Mouse (Mus musculus) liver, adult 2 months (tissue): ENCODE data around the gene Olfr270. TPM values are rescaled to one million over a fixed set of nuclear protein-coding genes. Genes with fewer than 3 reads are reported as not detected.
A peak's percentile ranks its signal among the peaks of the same experiment; 100 is the strongest.

ENCODE experiments used
- DNase-seq: peaks from one replicate; pipeline ENCODE4 v3.0.0-alpha.2; 2011; ENCODE audit warnings: low read depth, low spot score; ENCODE audit errors: extremely low read depth
- H3K27ac ChIP-seq: fragments of 200-500 bp; replicated peaks from 2 replicates; pipeline ENCODE4 v1.5.1; 2012; ENCODE audit warnings: low read depth, mild to moderate bottlenecking, control low read depth, inconsistent platforms, low read length; ENCODE audit not compliant: insufficient read depth
- H3K27me3 ChIP-seq: fragments of 200-500 bp; 2 replicates; pipeline ENCODE4 v1.6.1; 2012; ENCODE audit warnings: mild to moderate bottlenecking, moderate library complexity, low read length, inconsistent platforms; ENCODE audit not compliant: control insufficient read depth, insufficient read depth
- H3K36me3 ChIP-seq: fragments of 200-500 bp; 2 replicates; pipeline ENCODE4 v1.6.1; 2012; ENCODE audit warnings: low read length, inconsistent platforms; ENCODE audit not compliant: control insufficient read depth, insufficient read depth
- H3K4me1 ChIP-seq: fragments of 200-500 bp; 2 replicates; pipeline ENCODE4 v1.6.1; 2011; ENCODE audit warnings: low read length; ENCODE audit not compliant: control insufficient read depth, insufficient read depth
- H3K4me3 ChIP-seq: fragments of 200-500 bp; 2 replicates; pipeline ENCODE4 v1.5.1; 2011; ENCODE audit warnings: low read depth, mild to moderate bottlenecking, control low read depth, low read length, moderate library complexity; ENCODE audit not compliant: insufficient read depth
- H3K79me2 ChIP-seq: fragments of 200-500 bp; 2 replicates; pipeline ENCODE4 v1.6.1; 2012; ENCODE audit warnings: inconsistent platforms, mild to moderate bottlenecking, low read length, moderate library complexity; ENCODE audit not compliant: control insufficient read depth, insufficient read depth
- H3K9ac ChIP-seq: fragments of 200-500 bp; 2 replicates; pipeline ENCODE4 v1.6.1; 2012; ENCODE audit warnings: low read depth, mild to moderate bottlenecking, control low read depth, inconsistent platforms, low read length
- CTCF ChIP-seq: fragments of 200-500 bp; IDR thresholded peaks from 2 replicates; pipeline ENCODE4 v1.5.1; 2011; ENCODE audit warnings: low read depth, low read length, control low read depth
- POLR2A ChIP-seq: fragments of 200-500 bp; IDR thresholded peaks from 2 replicates; pipeline ENCODE4 v1.6.1; 2011; ENCODE audit warnings: low read length, control low read depth; ENCODE audit not compliant: insufficient read depth; ENCODE audit errors: extremely low read depth
- WGBS: fragments of 180-500 bp; shearing (Covaris S2); methylation state at CpG from one replicate; pipeline ENCODE4 v1.1.7; 2018; 5-methylcytosine and 5-hydroxymethylcytosine counted together
- polyA plus RNA-seq: library from polyadenylated mRNA; depleted of rRNA; stranded (reverse); fragments of >200 nt; gene quantifications from 2 replicates; pipeline ENCODE4 v1.2.3, GENCODE M21; 2012; rRNA removed
- total RNA-seq: library from RNA; depleted of rRNA; stranded (reverse); fragments of >200 nt; gene quantifications from 2 replicates; pipeline ENCODE4 v1.2.3, GENCODE M21; 2014; rRNA removed

Gene Olfr270
- total and polyA plus RNA-seq, 2 experiments, result not detected

- Histone ChIP-seq H3K36me3 (peaks cover 36% of the 10 kb centered on the region), H3K27me3 (no peaks in the 10 kb centered on the region), H3K27ac (peak overlapping the region; percentile 39), H3K4me1 (peaks cover 8% of the 10 kb centered on the region), H3K9ac (no peak overlapping the region), H3K79me2 (no peaks in the 10 kb centered on the region), H3K4me3 (no peak overlapping the region)
- TF ChIP-seq POLR2A, result no peak
- TF ChIP-seq CTCF, result no peak
- WGBS, result 26% methylated on average over 1 of the region's 1 CpGs
- DNase-seq, result peak; percentile 86
These were observed 54.0 kb downstream of the Olfr270 start for GRCm38 (mm10) chr4:53018392-53018791.

Other genes starting within 250 kb of the Olfr270 start
- gene Olfr275, start 149.9 kb upstream of the Olfr270 start, total RNA-seq, result not detected in 2 replicates
- gene Olfr275, start 149.9 kb upstream of the Olfr270 start, polyA plus RNA-seq, result not detected in 2 replicates
- gene Olfr273, start 105.3 kb upstream of the Olfr270 start, total RNA-seq, result not detected in 2 replicates
- gene Olfr273, start 105.3 kb upstream of the Olfr270 start, polyA plus RNA-seq, result not detected in 2 replicates
- gene Olfr272, start 45.4 kb upstream of the Olfr270 start, total RNA-seq, result not detected in 2 replicates
- not detected in 2 replicates for gene Olfr272, start 45.4 kb upstream of the Olfr270 start, polyA plus RNA-seq
- gene Nipsnap3a, start 24.7 kb downstream of the Olfr270 start, total RNA-seq, result not detected in 2 replicates
- not detected in 2 replicates for gene Nipsnap3a, start 24.7 kb downstream of the Olfr270 start, polyA plus RNA-seq
- gene Nipsnap3b, start 47.3 kb downstream of the Olfr270 start, total RNA-seq, result 91.3 and 95.4 TPM in 2 replicates
- gene Nipsnap3b, start 47.3 kb downstream of the Olfr270 start, polyA plus RNA-seq, result 87.1 and 89.7 TPM in 2 replicates
- gene Abca1, start 195.3 kb downstream of the Olfr270 start, total RNA-seq, result 65.4 and 89.1 TPM in 2 replicates
- gene Abca1, start 195.3 kb downstream of the Olfr270 start, polyA plus RNA-seq, result 17.1 and 21.0 TPM in 2 replicates